ENCODE assay signal across 11 mouse cellular contexts in the genomic region with DNA sequence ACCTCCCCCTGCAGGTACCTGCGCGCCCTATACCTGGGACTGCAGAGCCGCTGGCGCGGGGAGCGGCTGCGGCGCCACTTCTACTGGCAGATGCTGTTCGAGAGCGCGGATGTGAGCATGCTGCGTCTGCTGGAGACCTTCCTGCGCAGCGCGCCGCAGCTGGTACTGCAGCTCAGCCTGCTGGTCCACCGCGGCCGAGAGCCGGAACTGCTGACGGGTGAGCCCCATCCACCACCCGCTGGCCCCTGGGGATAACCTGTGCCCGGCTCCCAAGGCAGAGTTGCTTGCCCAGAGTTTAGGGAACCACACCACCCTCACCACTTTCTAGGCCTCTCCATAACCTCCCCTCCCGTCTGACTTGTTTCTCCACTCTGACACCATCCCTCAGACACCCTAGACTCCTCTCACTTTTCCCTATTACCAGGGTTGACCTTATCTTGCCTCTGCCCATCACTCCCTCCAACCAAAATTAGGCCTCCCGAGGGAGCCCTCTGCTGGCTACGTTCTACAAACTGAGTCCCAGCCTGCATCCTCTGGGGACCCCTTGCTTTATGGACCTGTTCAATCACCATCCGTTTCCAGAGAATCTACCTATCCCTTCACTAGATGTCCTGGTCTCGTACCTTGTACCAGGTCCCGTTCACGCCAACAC. TPM values are rescaled to one million over a fixed set of nuclear protein-coding genes. Genes with fewer than 3 reads are reported as not detected.
DNase-seq lines count a peak whose midpoint lies in the region; ATAC-seq and TF ChIP-seq lines count a peak whose summit lies in the region.
"Had no signal": no experiment of that assay in that cellular context is flagged by ENCODE, and none has a peak within 500 bp of the region (broad histone marks: within the 10 kb centered on the region; RNA-seq: fewer than 3 reads in every experiment).

No protein-coding gene starts in this region.

- no peak overlapping the region for H3K4me3 ChIP-seq in heart, adult 2 months
- H3K4me3 ChIP-seq in heart, embryonic 12.5 days = no peak overlapping the region
- H3K4me3 ChIP-seq in neural tube, embryonic 12.5 days = no peak overlapping the region
- H3K4me3 ChIP-seq: embryonic facial prominence, embryonic 15.5 days had no signal

- no peak for ATAC-seq in heart, embryonic 12.5 days (ENCODE audit: insufficient number of reproducible peaks, low FRiP score)
- no peak for ATAC-seq in neural tube, embryonic 12.5 days (ENCODE audit: low FRiP score, low read depth)

- H3K27me3 ChIP-seq in heart, adult 2 months (ENCODE audit: control insufficient read depth, insufficient read depth, low read length) = peaks cover 3% of the 10 kb centered on the region; the same call in 1 of the 2 replicates
- peaks cover 73% of the 10 kb centered on the region for H3K27me3 ChIP-seq in heart, embryonic 12.5 days (replicated peaks)
- peaks cover 28% of the 10 kb centered on the region for H3K27me3 ChIP-seq in neural tube, embryonic 12.5 days (replicated peaks)

- TF ChIP-seq EP300 in heart, adult 2 months (IDR thresholded peaks at IDR 0.05; ENCODE audit: insufficient read depth, low read depth, low read length) = no peak

- H3K9me3 ChIP-seq in heart, embryonic 12.5 days (replicated peaks) = no peaks in the 10 kb centered on the region
- H3K9me3 ChIP-seq in neural tube, embryonic 12.5 days = no peaks in the 10 kb centered on the region
- H3K9me3 ChIP-seq: embryonic facial prominence, embryonic 15.5 days had no signal

- H3K9ac ChIP-seq in heart, adult 2 months (ENCODE audit: low read depth, low read length) = no peak overlapping the region
- no peak overlapping the region for H3K9ac ChIP-seq in heart, embryonic 12.5 days
- no peak overlapping the region for H3K9ac ChIP-seq in neural tube, embryonic 12.5 days
- H3K9ac ChIP-seq: embryonic facial prominence, embryonic 15.5 days had no signal

- no peak for DNase-seq in heart, adult 2 months
- DNase-seq in neural tube, embryonic 10.5 days (ENCODE audit: extremely low spot score, low spot score) = no peak
- DNase-seq in kidney, postnatal 10 days = peak; percentile 44
- peak; percentile 56 for DNase-seq in thymus, postnatal 4 days
- no peak for DNase-seq in testis, postnatal 14 days (ENCODE audit: low spot score)
- DNase-seq in left cerebral cortex, postnatal 14 days (ENCODE audit: low spot score in 2 of 2) = no peak

- intact Hi-C loops in heart, adult 2 months (cut with DNase I) = no loop called here
- intact Hi-C loops in left cerebral cortex, postnatal 14 days (cut with DNase I) = no loop called here

- peak; percentile 41 for TF ChIP-seq CTCF in heart, adult 2 months (IDR thresholded peaks at IDR 0.05)

- no peaks in the 10 kb centered on the region for H3K79me2 ChIP-seq in heart, adult 2 months (replicated peaks; ENCODE audit: control insufficient read depth, insufficient read depth, low read length)

- H3K36me3 ChIP-seq in heart, adult 2 months (ENCODE audit: control insufficient read depth, insufficient read depth, low read length) = no peaks in the 10 kb centered on the region
- no peaks in the 10 kb centered on the region for H3K36me3 ChIP-seq in heart, embryonic 12.5 days
- H3K36me3 ChIP-seq in neural tube, embryonic 12.5 days = peaks cover 10% of the 10 kb centered on the region
- H3K36me3 ChIP-seq: embryonic facial prominence, embryonic 15.5 days had no signal

- 10% methylated on average over 30 of the region's 30 CpGs for WGBS in heart, adult 2 months
- 8% methylated on average over 30 of the region's 30 CpGs for WGBS in heart, embryonic 12.5 days
- 9% methylated on average over 30 of the region's 30 CpGs for WGBS in neural tube, embryonic 12.5 days

- no peak overlapping the region for H3K4me2 ChIP-seq in heart, embryonic 12.5 days
- H3K4me2 ChIP-seq in neural tube, embryonic 12.5 days (replicated peaks) = 0 out of 2 replicates have a peak overlapping the region, but pooled peaks have one; percentile 4
- H3K4me2 ChIP-seq: embryonic facial prominence, embryonic 15.5 days had no signal

- no peak overlapping the region for H3K27ac ChIP-seq in heart, adult 2 months
- no peak overlapping the region for H3K27ac ChIP-seq in heart, embryonic 12.5 days (ENCODE audit: poor library complexity, severe bottlenecking)
- H3K27ac ChIP-seq in neural tube, embryonic 12.5 days = no peak overlapping the region
- H3K27ac ChIP-seq: embryonic facial prominence, embryonic 15.5 days had no signal

- TF ChIP-seq POLR2A in heart, adult 2 months (IDR thresholded peaks at IDR 0.05; ENCODE audit: insufficient read depth, low read depth, low read length) = no peak

- H3K4me1 ChIP-seq in heart, adult 2 months (ENCODE audit: control insufficient read depth, insufficient read depth, low read length) = no peaks in the 10 kb centered on the region; the same call in 1 of the 2 replicates
- H3K4me1 ChIP-seq in heart, embryonic 12.5 days (replicated peaks) = no peaks in the 10 kb centered on the region; the same call in 1 of the 2 replicates
- H3K4me1 ChIP-seq in neural tube, embryonic 12.5 days = 0 out of 2 replicates have a peak, but pooled peaks cover 3% of the 10 kb centered on the region

RNA-seq across cellular contexts. Expression of gene Ccm2l, which starts 12.9 kb away (rescaled TPM):
- 10 to 100 TPM; 13.3 to 15.9 TPM for total RNA-seq in heart, adult 2 months (2021)
- polyA plus RNA-seq in heart, adult 2 months (2012; rRNA removed) = 43.4 and 44.3 TPM in 2 replicates
- polyA plus RNA-seq in heart, embryonic 12.5 days (2016; fragmentation: Nextera tagmentation; extraction: Ambion mirVana) = 7.9 and 8.7 TPM in 2 replicates
- polyA plus RNA-seq in neural tube, embryonic 12.5 days (2016; fragmentation: Nextera tagmentation; extraction: Ambion mirVana) = 2.5 and 3.3 TPM in 2 replicates
- 1 to 10 TPM; 6.8 to 6.9 TPM for total RNA-seq in left cerebral cortex, postnatal 14 days (2021)
- total RNA-seq: monocyte, adult 5-6 weeks had no signal

RNA-seq across cellular contexts. Expression of gene Xkr7, which starts 21.2 kb away (rescaled TPM):
- not detected for total RNA-seq in heart, adult 2 months (2021)
- polyA plus RNA-seq in heart, adult 2 months (2012; rRNA removed) = 0.08 TPM in 1 of 2 replicates, not detected in the other
- polyA plus RNA-seq in heart, embryonic 12.5 days (2016; fragmentation: Nextera tagmentation; extraction: Ambion mirVana) = not detected in 2 replicates
- 2.6 and 2.9 TPM in 2 replicates for polyA plus RNA-seq in neural tube, embryonic 12.5 days (2016; fragmentation: Nextera tagmentation; extraction: Ambion mirVana)
- total RNA-seq in left cerebral cortex, postnatal 14 days (2021) = 1 to 10 TPM; 7.4 to 8.5 TPM
- total RNA-seq: monocyte, adult 5-6 weeks had no signal
- polyA plus RNA-seq: embryonic facial prominence, embryonic 15.5 days; stomach, embryonic 16.5 days had no signal

RNA-seq across cellular contexts. Expression of gene Pdrg1, which starts 37.6 kb away (rescaled TPM):
- total RNA-seq in heart, adult 2 months (2021) = 100 to 1,000 TPM; 117 to 127 TPM
- polyA plus RNA-seq in heart, adult 2 months (2012; rRNA removed) = 125 and 186 TPM in 2 replicates
- polyA plus RNA-seq in heart, embryonic 12.5 days (2016; fragmentation: Nextera tagmentation; extraction: Ambion mirVana) = 94.3 and 96.7 TPM in 2 replicates
- polyA plus RNA-seq in neural tube, embryonic 12.5 days (2016; fragmentation: Nextera tagmentation; extraction: Ambion mirVana) = 159 and 182 TPM in 2 replicates
- total RNA-seq in left cerebral cortex, postnatal 14 days (2021) = 10 to 100 TPM; 52.5 to 53.3 TPM

RNA-seq across cellular contexts. Expression of gene Hck, which starts 55.4 kb away (rescaled TPM):
- total RNA-seq in heart, adult 2 months (2021) = 1 to 10 TPM; 1.5 TPM
- 1.9 and 2.9 TPM in 2 replicates for polyA plus RNA-seq in heart, adult 2 months (2012; rRNA removed)
- 1.2 and 1.3 TPM in 2 replicates for polyA plus RNA-seq in heart, embryonic 12.5 days (2016; fragmentation: Nextera tagmentation; extraction: Ambion mirVana)
- polyA plus RNA-seq in neural tube, embryonic 12.5 days (2016; fragmentation: Nextera tagmentation; extraction: Ambion mirVana) = 2.5 and 2.6 TPM in 2 replicates
- 1 to 10 TPM; 1.7 to 2.9 TPM for total RNA-seq in left cerebral cortex, postnatal 14 days (2021)

Comparison
In these comparisons a context has a peak if more than half of its experiments do, and no peak if none do; other contexts are left out.
1. DNase-seq: peak in kidney, postnatal 10 days (single experiment) and thymus, postnatal 4 days (single experiment); none in heart, adult 2 months (0 of 2), neural tube, embryonic 10.5 days (single experiment), testis, postnatal 14 days (single experiment) and left cerebral cortex, postnatal 14 days (0 of 2).